Mouse (Mus musculus) heart, adult 8-10 months (tissue): Measurements from ENCODE around the gene Galk2. TPM values are rescaled to one million over a fixed set of nuclear protein-coding genes. Genes with fewer than 3 reads are reported as not detected.

ENCODE experiments used
- DNase-seq: peaks from one replicate; pipeline ENCODE4 v3.0.0; 2022; ENCODE audit warnings: low spot score
- total RNA-seq, 4 experiments: library from RNA; stranded (reverse); gene quantifications; 2 replicates each; pipeline ENCODE4 v1.2.4; 2022

Gene Galk2
- 10 to 100 TPM; 10.4 to 12.2 (median 11.7) TPM for total RNA-seq

DNA sequence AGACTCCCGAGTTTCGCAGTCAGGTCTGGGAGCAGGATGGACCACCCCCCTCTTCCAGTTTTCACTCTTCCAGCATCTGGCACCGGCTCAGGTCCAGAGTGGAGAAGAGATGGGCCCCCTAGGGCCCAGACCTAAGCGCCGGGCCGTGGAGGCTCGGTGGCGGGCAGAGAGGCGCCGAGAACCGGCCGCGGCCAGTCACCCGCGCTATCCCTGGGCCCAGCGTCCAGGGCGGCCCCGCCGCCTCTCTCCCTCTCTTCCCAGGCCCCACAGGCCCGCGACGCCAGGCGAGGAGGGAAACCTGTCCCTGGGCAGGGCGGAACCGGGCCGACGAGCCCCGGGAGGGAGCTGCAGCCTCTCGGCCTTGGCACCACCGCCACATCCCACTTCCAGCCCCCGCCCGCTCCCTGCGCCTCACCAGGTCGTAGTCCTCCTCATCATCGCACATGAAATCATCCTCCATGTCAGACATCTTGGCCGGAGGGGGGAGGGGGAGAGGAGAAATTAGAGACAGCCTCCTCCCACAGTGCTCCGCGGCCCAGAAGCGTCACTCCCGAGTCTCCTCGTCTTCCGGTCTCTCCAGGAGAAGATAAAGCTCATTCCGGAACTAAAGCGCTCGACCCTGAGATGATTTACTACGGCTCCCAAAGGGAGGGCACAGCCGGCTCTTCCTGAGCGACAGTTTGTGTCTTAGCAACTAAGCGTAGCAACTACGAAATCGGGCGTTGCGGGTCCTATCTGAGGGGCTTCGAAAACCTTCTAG is at the start of gene Galk2, which contains the start of gene Cops2:
Galk2 (plus strand) TSS at position 589 of the 760 bp plus-strand sequence.
Cops2 (minus strand) TSS at position 619 of the 760 bp plus-strand sequence.
- DNase-seq = peak; percentile 94

DNA sequence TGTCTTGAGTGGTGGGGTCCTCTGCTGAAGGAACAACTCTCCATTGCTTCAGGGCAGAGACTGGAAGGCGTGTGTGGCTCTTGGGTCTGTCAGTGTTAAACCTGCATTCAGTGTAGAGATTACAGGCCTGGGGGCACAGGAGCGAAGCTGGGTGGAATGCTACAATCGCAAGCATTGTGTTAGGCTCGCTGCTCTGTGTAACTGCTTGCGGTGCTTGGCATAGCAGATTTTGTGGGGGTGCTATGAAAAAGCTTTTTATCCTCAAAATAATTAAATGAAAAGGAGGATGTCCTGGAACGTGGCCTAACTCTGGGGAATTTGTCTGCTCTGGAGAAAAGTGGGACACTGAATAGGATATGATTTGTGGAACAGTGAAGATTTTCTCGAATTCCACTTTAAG is 49.4 kb upstream of the Galk2 start:
- no peak for DNase-seq

DNA sequence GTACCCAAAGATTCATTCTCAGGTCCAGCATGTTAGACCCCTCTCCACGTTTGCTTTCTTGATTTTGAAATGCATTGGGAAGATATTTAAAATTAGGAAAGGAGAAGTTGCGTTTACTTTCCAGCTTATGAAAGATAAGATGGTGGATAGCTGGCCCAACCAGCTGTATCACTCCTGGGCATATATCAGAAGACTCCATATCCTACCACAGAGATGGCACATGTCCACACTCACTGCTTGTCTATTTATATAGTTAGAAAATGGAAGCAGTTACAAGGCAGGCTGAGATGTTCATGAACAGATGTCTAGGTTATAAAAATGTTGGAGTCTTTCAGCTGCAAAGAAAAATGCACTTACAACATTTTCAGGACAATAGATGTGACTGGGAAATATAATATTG is 47.6 kb upstream of the Galk2 start:
- no peak for DNase-seq

DNA sequence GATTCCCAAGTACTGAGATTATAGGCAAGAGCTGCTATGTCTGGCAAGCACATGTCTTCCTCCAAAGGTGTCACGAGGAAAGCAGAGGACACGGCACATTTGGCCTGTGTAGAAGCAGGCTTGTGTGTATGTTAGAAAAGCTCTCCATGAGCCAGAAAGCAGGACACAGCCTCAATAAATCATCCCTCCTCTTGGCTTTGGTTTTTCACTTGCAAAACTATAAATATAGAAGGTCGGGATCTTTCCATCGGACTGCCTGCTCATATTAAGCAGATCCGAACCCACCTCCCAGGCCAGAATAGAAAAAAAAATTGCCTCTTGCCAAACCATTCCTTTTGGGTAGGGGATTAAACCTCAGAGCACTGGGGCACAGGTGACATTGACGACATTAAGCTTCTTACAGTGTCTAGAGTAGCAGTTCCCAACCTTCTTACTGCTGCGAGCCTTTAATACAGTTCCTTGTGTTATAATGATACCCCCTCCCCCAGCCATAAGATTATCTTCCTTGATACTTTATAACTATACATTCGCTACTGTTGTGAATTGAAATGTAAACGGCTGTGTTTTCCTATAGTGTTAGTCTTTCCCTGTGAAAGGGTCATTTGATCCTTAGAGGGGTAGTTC is 44.8 kb upstream of the Galk2 start:
- no peak for DNase-seq

DNA sequence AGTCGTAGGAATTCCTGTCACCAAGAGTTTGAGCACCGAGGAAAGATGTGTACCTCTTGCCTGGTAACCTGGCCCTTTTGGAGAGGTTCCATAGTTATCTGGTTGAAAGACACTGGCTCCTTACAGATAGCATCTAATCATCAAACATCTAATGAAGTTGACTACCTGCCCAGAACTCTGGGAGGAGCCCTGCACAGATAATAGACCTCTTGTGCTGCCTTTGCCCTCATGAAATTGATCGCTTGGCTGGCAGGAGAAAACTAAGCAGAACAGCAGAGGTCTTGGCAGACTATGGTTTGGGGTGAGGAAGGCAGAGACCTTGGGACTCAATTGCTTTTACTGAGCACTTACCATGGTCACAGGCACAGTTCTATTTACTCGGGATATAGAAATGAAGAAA is 38.5 kb upstream of the Galk2 start:
- no peak for DNase-seq

DNA sequence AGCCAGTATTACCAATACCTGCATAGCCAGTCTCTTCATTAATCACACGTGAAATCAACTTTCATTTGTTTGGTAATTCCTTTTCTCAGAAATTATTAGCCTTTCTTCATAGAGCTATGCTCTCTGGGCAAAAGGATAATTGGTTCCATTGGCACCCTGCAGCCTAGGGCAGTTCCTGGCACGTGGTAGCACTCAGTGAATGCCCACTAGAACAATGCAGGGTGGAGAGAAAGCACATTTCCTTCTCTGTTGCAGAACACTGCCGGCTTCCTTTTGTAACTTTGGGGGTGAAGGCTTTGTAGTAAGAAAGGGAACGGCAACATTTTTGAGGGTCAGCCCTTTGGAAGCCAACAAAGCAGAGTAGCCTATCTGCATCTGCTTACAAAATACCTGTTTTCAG is 32.7 kb upstream of the Galk2 start:
- DNase-seq = no peak

DNA sequence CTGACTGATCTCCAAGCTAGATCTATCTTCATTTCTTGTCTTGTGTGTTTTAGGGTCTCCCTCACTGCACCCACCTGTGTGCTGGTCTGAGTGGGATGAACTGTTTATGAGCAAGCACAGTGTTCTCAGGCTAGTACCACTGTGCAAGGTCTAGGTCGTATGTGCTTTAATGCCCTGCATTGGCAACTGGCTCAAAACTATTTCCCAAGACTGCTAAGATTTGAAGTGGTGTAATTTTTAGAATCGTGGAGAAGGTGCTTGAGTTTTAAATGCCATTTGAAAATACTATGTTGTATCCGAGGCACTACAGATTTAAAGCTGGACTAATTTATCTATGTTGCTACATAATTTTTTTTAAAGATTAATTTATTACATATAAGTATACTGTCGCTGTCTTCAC is 31.0 kb upstream of the Galk2 start:
- no peak for DNase-seq

DNA sequence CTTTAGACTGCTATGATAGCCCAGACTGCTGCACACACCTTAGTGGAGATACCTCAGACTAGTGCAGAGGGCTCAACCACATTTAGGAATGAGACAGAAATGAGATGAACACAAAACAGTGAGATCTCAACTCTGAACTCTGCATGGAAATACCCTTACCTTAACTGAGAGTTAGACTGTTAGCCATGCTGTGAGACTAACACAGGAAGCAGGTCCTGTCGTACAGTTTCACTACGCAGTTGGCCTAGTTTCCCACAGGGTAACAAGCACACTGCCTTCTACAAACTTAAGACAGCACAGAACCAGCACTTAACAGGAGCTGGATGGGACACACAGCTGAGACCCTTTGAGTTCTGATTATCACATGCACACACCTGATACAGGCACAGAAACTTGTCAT is 29.0 kb upstream of the Galk2 start:
- no peak for DNase-seq

DNA sequence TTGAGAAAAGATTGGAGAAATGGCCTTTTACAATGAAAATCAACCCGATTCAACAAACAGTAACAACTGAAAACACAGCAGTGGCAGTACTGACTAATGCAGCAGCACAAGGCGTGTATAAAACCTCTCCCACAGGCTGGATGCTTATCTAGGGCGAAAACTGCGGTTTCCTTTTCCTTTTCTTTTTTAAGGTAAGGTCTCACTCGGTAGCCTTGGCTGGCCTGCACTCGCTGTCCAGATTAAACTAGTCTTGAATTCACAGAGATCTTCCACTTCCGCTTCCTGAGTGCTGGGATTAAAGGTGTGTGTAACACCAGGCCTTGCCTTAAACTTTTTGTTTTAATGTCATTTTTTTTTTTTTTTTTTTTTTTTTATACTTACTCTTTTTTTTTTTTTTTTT is 20.8 kb upstream of the Galk2 start:
- DNase-seq = no peak

DNA sequence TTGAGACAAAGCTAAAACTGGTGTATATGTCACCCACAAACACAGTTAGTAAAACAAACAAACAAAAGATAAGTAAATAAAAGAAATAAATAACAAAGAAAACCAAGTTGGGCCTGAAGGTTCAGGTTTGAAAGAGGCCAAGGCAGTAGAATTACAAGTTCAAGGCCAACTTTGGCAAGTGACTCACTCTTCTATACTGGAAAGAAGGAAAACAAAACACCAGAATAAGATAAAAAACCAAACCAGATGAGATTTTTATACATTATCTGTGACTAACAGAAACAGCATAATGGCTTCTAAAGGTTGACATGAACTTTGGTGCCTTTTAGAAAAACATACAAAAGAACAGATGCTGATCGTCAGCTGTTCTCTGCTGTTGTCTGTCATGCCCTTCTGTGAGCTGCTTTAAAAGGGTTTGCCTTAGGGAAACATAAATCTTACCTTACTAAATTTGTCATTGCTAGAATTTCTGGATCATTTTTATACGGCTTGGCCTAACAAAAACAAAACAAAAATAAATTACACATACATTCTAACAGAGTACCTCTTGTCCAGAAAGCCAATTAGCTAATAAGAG is 20.1 kb upstream of the Galk2 start:
- no peak for DNase-seq

DNA sequence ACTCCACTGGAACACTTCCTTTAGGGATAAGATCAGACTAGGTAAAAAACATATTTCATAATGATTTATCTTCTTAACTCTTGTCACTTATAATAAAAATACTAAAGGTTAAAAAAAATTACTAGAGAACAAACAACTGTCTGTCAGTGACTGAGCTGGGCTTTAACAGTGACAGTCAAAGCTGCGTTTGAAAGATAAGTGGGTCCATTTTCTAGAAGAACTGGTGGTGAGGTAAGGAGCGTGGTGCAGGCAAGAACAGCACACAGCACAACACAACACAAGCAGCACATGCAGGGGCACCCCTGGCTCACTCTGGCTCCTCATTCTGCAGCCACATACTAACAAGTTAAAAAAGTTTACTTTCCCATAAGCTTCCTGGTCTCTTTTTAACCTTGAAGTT is 7.7 kb upstream of the Galk2 start:
- DNase-seq = no peak

DNA sequence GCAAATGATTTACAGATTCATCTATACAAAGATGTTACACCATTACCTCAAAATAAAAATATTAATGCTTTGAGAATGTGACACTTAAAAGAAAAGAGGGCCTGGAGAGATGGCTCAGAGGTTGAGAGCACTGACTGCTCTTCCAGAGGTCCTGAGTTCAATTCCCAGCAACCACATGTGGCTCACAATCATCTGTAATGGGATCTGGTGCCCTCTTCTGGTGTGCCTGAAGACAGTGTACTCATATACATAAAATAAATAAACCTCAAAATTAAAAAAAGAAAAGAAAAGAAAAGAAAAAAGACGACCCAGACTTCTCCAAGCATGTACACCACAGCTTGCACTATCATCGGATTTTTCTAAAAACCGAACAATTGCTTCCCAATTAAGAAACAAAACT is 1.2 kb upstream of the Galk2 start:
- no peak for DNase-seq

DNA sequence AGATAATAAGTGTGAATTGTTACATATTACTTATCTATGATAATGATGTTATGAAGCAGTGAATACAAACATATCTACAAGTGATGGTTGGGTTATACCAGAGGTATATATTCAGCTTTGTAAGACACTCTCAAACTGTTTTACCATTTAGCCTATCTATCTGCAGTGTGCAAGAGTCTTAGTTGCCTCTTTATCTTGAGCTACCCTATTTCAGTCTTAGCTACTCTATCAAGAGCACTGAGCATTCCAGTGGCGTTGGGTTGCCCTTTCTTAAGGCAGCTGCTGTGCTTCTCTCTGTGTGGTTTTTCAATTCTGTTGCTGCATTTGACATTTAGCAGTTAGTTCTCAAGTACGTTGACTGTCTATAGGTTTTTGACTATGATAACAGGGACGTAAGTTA is 4.9 kb downstream of the Galk2 start:
- no peak for DNase-seq

DNA sequence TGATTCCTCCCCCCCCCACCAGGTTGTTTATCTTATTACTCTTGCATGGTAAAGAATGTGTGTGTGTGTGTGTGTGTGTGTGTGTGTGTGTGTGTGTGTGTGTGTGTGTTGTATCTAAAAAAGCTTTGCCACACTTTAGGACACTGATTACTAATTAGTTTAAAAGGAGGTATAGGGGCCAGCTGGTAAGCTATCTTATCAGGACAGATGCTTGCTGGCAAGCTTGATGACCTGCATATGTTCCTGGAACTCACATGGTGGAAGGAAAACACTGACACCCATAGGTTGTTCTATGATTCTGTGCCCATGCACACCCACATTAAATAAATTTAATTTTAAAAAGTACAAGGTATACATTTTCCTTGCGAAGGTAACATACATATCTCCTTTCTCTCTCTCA is 5.6 kb downstream of the Galk2 start:
- no peak for DNase-seq

DNA sequence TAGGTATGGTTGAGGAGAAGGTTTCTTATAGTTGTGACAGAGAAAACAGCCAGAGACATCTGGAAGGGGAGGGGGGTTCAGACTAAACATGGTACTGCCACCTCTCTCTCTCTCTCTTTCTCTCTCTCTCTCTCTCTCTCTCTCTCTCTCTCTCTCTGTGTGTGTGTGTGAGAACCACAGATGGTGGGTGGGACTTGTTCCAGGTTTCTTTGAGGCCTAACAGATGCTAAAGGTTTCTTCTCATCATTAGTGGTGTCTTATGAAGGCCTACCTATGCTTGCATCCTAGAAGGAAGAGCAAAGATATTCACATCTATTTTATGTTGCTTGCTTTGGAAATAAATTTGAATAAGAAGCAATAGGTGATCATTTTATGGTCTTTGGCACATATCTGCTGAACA is 6.7 kb downstream of the Galk2 start:
- no peak for DNase-seq

DNA sequence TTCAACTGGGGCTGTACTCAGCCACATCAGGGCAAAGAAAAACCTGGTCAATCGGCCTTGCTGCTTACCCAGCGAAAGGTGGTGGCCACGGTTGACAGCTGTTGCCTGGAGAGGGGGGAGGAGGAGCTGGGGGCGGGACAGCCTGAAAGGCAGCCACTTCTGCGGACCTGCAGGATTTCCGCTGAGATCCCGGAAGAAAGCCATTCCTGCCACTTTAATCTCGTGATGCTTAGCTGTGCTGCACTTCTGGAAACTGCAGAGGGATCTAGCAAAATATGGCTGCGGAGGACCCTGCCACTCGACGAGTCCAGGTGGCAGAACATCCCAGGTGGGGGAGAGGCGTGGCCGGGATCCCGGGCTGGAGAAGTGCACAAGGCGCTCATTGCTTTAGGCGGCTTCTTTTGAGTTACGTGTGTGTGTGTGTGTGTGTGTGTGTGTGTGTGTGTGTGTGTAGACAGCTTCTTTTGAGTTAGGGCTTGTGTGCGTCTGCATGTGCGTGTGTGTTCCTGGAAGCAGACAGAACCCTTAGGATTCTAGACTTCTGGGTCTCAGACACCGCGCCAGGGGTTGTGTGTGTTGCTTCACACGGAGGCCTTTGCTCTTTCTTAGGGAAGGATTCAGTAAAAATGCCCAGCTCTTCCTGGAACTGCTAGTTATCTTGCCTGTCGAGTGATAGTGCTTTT is 7.3 kb downstream of the Galk2 start:
- DNase-seq = peak; percentile 48

DNA sequence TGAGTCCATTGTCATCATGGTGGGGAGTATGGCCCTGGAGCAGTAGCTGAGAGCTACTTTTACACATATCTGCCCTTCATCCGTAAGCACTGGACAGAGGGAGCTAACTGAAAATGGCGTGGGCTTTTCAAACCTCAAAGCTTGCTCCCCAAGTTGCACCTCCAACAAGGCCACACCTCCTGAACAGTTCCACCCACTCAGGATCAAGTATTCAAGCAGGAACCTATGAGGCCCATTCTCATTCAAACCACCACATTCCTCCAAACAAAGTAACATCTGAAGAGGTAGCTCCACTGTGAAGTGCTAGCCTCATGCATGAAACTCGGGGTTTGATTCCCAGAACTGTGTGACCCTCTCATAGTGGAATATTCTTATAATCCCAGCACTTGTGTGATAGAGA is 9.4 kb downstream of the Galk2 start:
- DNase-seq = no peak

DNA sequence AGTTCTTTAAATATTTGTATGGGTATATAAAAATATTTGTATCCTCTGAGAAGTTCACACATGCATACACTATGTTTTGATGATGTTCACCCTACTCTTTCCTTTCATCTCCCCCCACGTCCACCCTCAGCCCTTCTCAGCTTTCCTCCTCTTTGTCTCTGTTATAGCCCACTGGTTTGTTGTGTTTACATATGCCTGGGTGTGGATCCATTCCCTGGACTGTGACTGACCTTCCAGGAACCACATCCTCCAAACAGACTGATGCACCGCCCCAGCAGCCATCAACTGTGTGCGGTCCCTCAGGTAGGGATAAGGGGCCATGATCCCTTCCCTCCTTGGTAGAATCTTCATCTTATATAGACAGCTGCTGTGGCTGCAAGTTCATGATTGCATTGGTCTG is 11.2 kb downstream of the Galk2 start:
- DNase-seq = no peak

DNA sequence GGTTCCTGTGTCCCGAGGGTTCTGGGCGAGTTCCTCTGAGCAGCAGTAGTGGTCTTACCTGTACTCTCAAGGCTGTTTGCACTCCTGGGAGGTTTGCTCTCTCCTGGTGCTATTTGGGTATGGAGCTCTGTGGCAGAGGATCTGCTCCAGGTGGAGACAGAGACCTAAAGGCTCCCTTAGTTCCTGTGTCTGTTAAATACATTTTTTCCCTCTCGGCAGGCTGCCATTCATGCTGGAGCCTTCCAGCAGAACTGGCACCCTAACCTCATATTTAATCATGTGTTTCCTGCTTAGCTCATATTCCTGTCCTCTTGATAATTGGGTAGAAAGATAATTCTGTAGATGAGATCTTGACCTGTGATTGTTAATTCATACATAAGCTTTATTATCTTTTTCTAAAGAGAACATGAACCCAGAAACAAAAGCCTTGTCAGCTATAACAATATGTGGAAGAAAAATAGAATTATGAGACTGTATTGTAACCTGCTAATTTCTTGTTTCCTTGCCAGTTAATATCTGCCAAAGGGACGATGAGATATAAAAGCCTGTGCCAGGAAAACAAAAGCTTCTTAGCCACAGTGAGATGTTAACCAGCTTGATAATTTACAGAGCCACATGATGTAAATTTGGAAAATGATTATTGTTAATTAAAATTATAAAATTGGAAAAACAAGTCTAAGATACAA is 27.1 kb downstream of the Galk2 start:
- DNase-seq = no peak

DNA sequence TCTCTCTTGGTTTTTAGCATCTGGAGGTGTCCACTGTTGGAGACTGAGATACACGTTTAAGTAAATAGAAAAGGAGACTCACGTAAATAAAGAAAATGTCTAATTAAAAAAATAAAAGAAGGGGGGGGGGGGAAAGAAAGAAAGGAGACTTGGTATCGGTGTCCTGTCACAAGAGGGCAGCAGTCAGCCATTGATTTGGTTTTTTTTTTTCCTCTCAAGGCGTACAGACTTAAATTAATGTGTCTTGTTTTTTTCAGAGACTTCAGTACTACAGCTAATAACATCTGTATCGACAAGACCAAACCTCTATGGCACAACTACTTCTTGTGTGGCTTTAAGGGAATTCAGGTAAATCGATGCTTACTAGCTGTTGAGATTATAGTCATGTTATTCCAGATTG is 34.2 kb downstream of the Galk2 start:
- peak; percentile 39 for DNase-seq

DNA sequence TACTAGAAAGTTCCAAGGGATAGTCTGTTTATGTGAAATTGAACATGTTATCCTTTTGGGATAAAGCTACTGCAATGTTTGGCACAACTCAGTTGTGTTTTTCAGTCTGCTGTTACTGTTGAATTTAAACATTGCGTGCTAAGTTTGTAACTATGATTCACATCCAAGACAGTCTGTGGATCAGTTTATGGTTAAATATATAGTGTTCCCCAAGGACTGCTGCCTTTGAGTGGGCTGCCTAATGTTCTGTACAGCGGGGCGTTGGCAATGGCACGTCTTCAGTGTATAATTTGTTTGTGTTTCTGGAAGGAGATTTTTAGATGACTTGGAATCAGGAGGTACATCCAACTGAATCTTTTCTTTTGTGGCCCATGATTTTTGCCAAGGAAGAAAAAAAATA is 36.2 kb downstream of the Galk2 start:
- DNase-seq = no peak

DNA sequence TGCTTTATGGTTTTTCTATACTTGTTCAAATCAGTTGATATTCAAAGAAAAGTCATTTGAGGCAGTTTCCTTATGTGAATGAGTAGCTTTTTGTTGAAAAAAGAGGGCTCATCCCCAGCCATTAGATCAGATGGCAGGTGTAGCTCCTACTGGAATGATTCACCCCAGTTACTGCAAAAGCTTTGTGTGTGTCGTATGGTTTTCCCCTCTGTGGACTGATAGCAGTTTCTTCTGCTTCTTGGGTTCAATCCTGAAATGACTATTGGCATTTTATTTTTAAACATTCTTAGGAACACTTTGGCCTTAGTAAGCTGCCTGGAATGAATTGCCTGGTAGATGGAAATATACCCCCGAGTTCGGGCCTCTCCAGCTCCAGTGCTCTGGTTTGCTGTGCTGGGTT is 37.4 kb downstream of the Galk2 start:
- DNase-seq = no peak
